Mouse (Mus musculus) embryonic facial prominence, embryonic 12.5 days (tissue): ENCODE results near the gene Mylk4. TPM values are rescaled to one million over a fixed set of nuclear protein-coding genes. Genes with fewer than 3 reads are reported as not detected.

Source experiments
- ATAC-seq: fragments of 200-750 bp; cut with Nextera tagmentation; 2 replicates; pipeline ENCODE4 v1.8.0; 2017; ENCODE audit not compliant: insufficient number of reproducible peaks, insufficient read depth, low FRiP score, low TSS enrichment
- H3K27ac ChIP-seq: fragments of 300-500 bp; sonication (generic); 2 replicates; pipeline ENCODE4 v1.5.1; 2016; ENCODE audit warnings: mild to moderate bottlenecking
- H3K27me3 ChIP-seq: fragments of 300-500 bp; sonication (generic); 2 replicates; pipeline ENCODE4 v1.6.1; 2016; ENCODE audit warnings: mild to moderate bottlenecking, moderate library complexity
- H3K36me3 ChIP-seq: fragments of 300-500 bp; sonication (generic); 2 replicates; pipeline ENCODE4 v1.6.1; 2016; ENCODE audit warnings: mild to moderate bottlenecking
- H3K4me1 ChIP-seq: fragments of 300-500 bp; sonication (generic); 2 replicates; pipeline ENCODE4 v1.6.1; 2016
- H3K4me2 ChIP-seq: fragments of 300-500 bp; sonication (generic); replicated peaks from 2 replicates; pipeline ENCODE4 v1.6.1; 2016; ENCODE audit warnings: mild to moderate bottlenecking, moderate library complexity
- H3K4me3 ChIP-seq: fragments of 300-500 bp; sonication (generic); 2 replicates; pipeline ENCODE4 v1.5.1; 2016; ENCODE audit warnings: mild to moderate bottlenecking
- H3K9ac ChIP-seq: fragments of 300-500 bp; sonication (generic); 2 replicates; pipeline ENCODE4 v1.6.1; 2016; ENCODE audit warnings: mild to moderate bottlenecking, moderate library complexity
- H3K9me3 ChIP-seq: fragments of 300-500 bp; sonication (generic); 2 replicates; pipeline ENCODE4 v1.6.1; 2016; ENCODE audit warnings: mild to moderate bottlenecking, moderate library complexity
- WGBS: fragments of 180-500 bp; shearing (Covaris S2); methylation state at CpG from one replicate; pipeline ENCODE4 v1.1.7; 2016; 5-methylcytosine and 5-hydroxymethylcytosine counted together
- polyA plus RNA-seq: library from polyadenylated mRNA; unstranded; fragments of >200 nt; fragmentation: Nextera tagmentation; extraction: Ambion mirVana; gene quantifications from 2 replicates; pipeline ENCODE4 v1.2.1, GENCODE M21; 2016

The Mylk4 gene
- polyA plus RNA-seq, 1 experiment from 2014 or later = 2.3 TPM

GRCm38 (mm10) chr13:32789781-32790180 lies 6.0 kb upstream of the Mylk4 start:
- Histone ChIP-seq H3K4me2 (no peak overlapping the region), H3K36me3 (no peaks in the 10 kb centered on the region), H3K4me1 (no peaks in the 10 kb centered on the region), H3K9me3 (no peaks in the 10 kb centered on the region), H3K27ac (no peak overlapping the region), H3K4me3 (no peak overlapping the region), H3K9ac (no peak overlapping the region), H3K27me3 (no peaks in the 10 kb centered on the region)
- ATAC-seq = no peak
- 77% methylated on average over 4 of the region's 4 CpGs for WGBS

- ATAC-seq = no peak
- H3K4me3 ChIP-seq = no peak overlapping the region
- H3K27me3 ChIP-seq = no peaks in the 10 kb centered on the region
- no peaks in the 10 kb centered on the region for H3K36me3 ChIP-seq
- H3K9ac ChIP-seq = no peak overlapping the region
- H3K27ac ChIP-seq = no peak overlapping the region
- no peaks in the 10 kb centered on the region for H3K9me3 ChIP-seq
- 66% methylated on average over 2 of the region's 2 CpGs for whole genome bisulfite sequencing
- no peak overlapping the region for H3K4me2 ChIP-seq
- H3K4me1 ChIP-seq = no peaks in the 10 kb centered on the region
These were observed 3.8 kb upstream of the Mylk4 start for GRCm38 (mm10) chr13:32787584-32787983.

- Histone ChIP-seq H3K9ac (no peak overlapping the region), H3K4me3 (no peak overlapping the region), H3K4me1 (no peaks in the 10 kb centered on the region), H3K27ac (no peak overlapping the region), H3K36me3 (no peaks in the 10 kb centered on the region), H3K4me2 (no peak overlapping the region), H3K27me3 (no peaks in the 10 kb centered on the region), H3K9me3 (no peaks in the 10 kb centered on the region)
- WGBS = 60% methylated on average over 5 of the region's 5 CpGs
- ATAC-seq = no peak
These were observed 699 bp downstream of the Mylk4 start for GRCm38 (mm10) chr13:32783055-32783454.

GRCm38 (mm10) chr13:32778861-32779260 lies 4.9 kb downstream of the Mylk4 start:
- Histone ChIP-seq H3K27ac (no peak overlapping the region), H3K4me3 (no peak overlapping the region), H3K9ac (no peak overlapping the region), H3K27me3 (no peaks in the 10 kb centered on the region), H3K9me3 (no peaks in the 10 kb centered on the region), H3K36me3 (no peaks in the 10 kb centered on the region), H3K4me2 (no peak overlapping the region), H3K4me1 (no peaks in the 10 kb centered on the region)
- WGBS = 60% methylated on average over 3 of the region's 3 CpGs
- ATAC-seq = no peak

- Histone ChIP-seq H3K9ac (no peak overlapping the region), H3K27me3 (no peaks in the 10 kb centered on the region), H3K36me3 (no peaks in the 10 kb centered on the region), H3K4me1 (no peaks in the 10 kb centered on the region), H3K9me3 (no peaks in the 10 kb centered on the region), H3K4me2 (no peak overlapping the region), H3K4me3 (no peak overlapping the region), H3K27ac (no peak overlapping the region)
- no peak for ATAC-seq
- 58% methylated on average over 10 of the region's 10 CpGs for WGBS
These were observed 7.4 kb downstream of the Mylk4 start for GRCm38 (mm10) chr13:32776350-32776749.

GRCm38 (mm10) chr13:32775889-32776288 lies 7.9 kb downstream of the Mylk4 start:
- H3K27ac ChIP-seq = no peak overlapping the region
- no peaks in the 10 kb centered on the region for H3K9me3 ChIP-seq
- no peaks in the 10 kb centered on the region for H3K4me1 ChIP-seq
- no peak overlapping the region for H3K4me2 ChIP-seq
- WGBS = 89% methylated on average over 9 of the region's 9 CpGs
- H3K4me3 ChIP-seq = no peak overlapping the region
- H3K9ac ChIP-seq = no peak overlapping the region
- H3K27me3 ChIP-seq = no peaks in the 10 kb centered on the region
- H3K36me3 ChIP-seq = no peaks in the 10 kb centered on the region
- ATAC-seq = no peak

- no peaks in the 10 kb centered on the region for H3K36me3 ChIP-seq
- no peaks in the 10 kb centered on the region for H3K4me1 ChIP-seq
- no peak overlapping the region for H3K4me3 ChIP-seq
- 18% methylated on average over 3 of the region's 3 CpGs for WGBS
- H3K9me3 ChIP-seq = no peaks in the 10 kb centered on the region
- no peak overlapping the region for H3K9ac ChIP-seq
- H3K27ac ChIP-seq = no peak overlapping the region
- no peaks in the 10 kb centered on the region for H3K27me3 ChIP-seq
- no peak for ATAC-seq
- H3K4me2 ChIP-seq = no peak overlapping the region
These were observed 13.8 kb downstream of the Mylk4 start for GRCm38 (mm10) chr13:32769960-32770359.

- no peak for ATAC-seq
- no peak overlapping the region for H3K4me2 ChIP-seq
- WGBS = 12% methylated on average over 4 of the region's 4 CpGs
- H3K4me3 ChIP-seq = no peak overlapping the region
- no peaks in the 10 kb centered on the region for H3K36me3 ChIP-seq
- H3K27ac ChIP-seq = no peak overlapping the region
- H3K9me3 ChIP-seq = no peaks in the 10 kb centered on the region
- H3K9ac ChIP-seq = no peak overlapping the region
- H3K4me1 ChIP-seq = no peaks in the 10 kb centered on the region
- H3K27me3 ChIP-seq = no peaks in the 10 kb centered on the region
These were observed 15.7 kb downstream of the Mylk4 start for GRCm38 (mm10) chr13:32768104-32768503.

GRCm38 (mm10) chr13:32764448-32764847 lies 19.3 kb downstream of the Mylk4 start:
- Histone ChIP-seq H3K4me3 (no peak overlapping the region), H3K9ac (no peak overlapping the region), H3K4me1 (no peaks in the 10 kb centered on the region), H3K4me2 (no peak overlapping the region), H3K27ac (no peak overlapping the region), H3K36me3 (no peaks in the 10 kb centered on the region), H3K9me3 (no peaks in the 10 kb centered on the region), H3K27me3 (no peaks in the 10 kb centered on the region)
- 29% methylated on average over 7 of the region's 7 CpGs for WGBS
- no peak for ATAC-seq

GRCm38 (mm10) chr13:32763141-32763540 lies 20.6 kb downstream of the Mylk4 start:
- Histone ChIP-seq H3K4me2 (no peak overlapping the region), H3K4me1 (no peaks in the 10 kb centered on the region), H3K9ac (no peak overlapping the region), H3K4me3 (no peak overlapping the region), H3K27me3 (no peaks in the 10 kb centered on the region), H3K27ac (no peak overlapping the region), H3K9me3 (no peaks in the 10 kb centered on the region), H3K36me3 (no peaks in the 10 kb centered on the region)
- WGBS = 83% methylated on average over 3 of the region's 3 CpGs
- ATAC-seq = no peak

GRCm38 (mm10) chr13:32760795-32761194 lies 23.0 kb downstream of the Mylk4 start:
- H3K4me2 ChIP-seq = no peak overlapping the region
- H3K4me3 ChIP-seq = no peak overlapping the region
- no peaks in the 10 kb centered on the region for H3K9me3 ChIP-seq
- no peaks in the 10 kb centered on the region for H3K36me3 ChIP-seq
- 84% methylated on average over 2 of the region's 2 CpGs for WGBS
- no peak overlapping the region for H3K27ac ChIP-seq
- no peak for ATAC-seq
- H3K4me1 ChIP-seq = no peaks in the 10 kb centered on the region
- H3K27me3 ChIP-seq = no peaks in the 10 kb centered on the region
- H3K9ac ChIP-seq = no peak overlapping the region

GRCm38 (mm10) chr13:32759036-32759435 lies 24.7 kb downstream of the Mylk4 start:
- H3K4me2 ChIP-seq = no peak overlapping the region
- H3K36me3 ChIP-seq = no peaks in the 10 kb centered on the region
- H3K27ac ChIP-seq = no peak overlapping the region
- H3K27me3 ChIP-seq = no peaks in the 10 kb centered on the region
- H3K9ac ChIP-seq = no peak overlapping the region
- 20% methylated on average over 4 of the region's 4 CpGs for WGBS
- no peak for ATAC-seq
- H3K4me1 ChIP-seq = no peaks in the 10 kb centered on the region
- no peaks in the 10 kb centered on the region for H3K9me3 ChIP-seq
- no peak overlapping the region for H3K4me3 ChIP-seq

GRCm38 (mm10) chr13:32752066-32752657 lies 31.6 kb downstream of the Mylk4 start:
- H3K4me1 ChIP-seq = no peaks in the 10 kb centered on the region
- no peak overlapping the region for H3K9ac ChIP-seq
- WGBS = 21% methylated on average over 4 of the region's 4 CpGs
- H3K4me3 ChIP-seq = no peak overlapping the region
- no peak for ATAC-seq
- H3K27ac ChIP-seq = no peak overlapping the region
- no peak overlapping the region for H3K4me2 ChIP-seq
- H3K27me3 ChIP-seq = no peaks in the 10 kb centered on the region
- H3K9me3 ChIP-seq = no peaks in the 10 kb centered on the region
- no peaks in the 10 kb centered on the region for H3K36me3 ChIP-seq
